Mouse (Mus musculus): Measurements from ENCODE around the gene Lancl2. TPM values are rescaled to one million over a fixed set of nuclear protein-coding genes. Genes with fewer than 3 reads are reported as not detected.

The Lancl2 gene
- polyA plus RNA-seq (2014; fragmentation: Nextera tagmentation; extraction: Ambion mirVana) = 58.4 and 59.3 TPM in 2 replicates

DNA sequence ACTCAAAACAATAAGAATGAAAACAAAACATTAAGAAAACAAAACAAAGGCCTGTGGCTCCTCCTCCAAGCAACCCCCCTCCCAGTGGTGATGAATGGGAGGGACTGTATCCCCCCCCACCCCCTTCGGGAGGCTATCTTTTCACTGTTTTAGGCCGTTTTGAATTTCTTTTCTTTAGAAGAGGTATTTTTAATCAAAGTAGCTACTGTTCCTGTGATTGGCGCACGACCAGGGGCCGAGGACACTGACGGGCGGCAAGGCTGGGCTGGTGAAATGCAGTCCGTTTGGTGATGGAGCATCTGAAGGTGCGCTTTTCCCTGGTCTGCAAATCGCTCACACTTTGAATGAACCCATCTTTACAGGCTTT lies at the start of gene Lancl2:
Lancl2 (plus strand) TSS at position 165 of the 367 bp plus-strand sequence.
- WGBS = 0% methylated on average over 10 of the region's 10 CpGs
- Histone ChIP-seq H3K36me3 (ENCODE audit: control insufficient read depth, insufficient read depth, low read length) (no peaks in the 10 kb centered on the region), H3K4me3 (ENCODE audit: low read depth, low read length) (peak within 1 kb of the TSS; percentile 72), H3K9me3 (ENCODE audit: control insufficient read depth, low read length) (no peaks in the 10 kb centered on the region), H3K4me1 (ENCODE audit: control insufficient read depth, insufficient read depth, low read length) (peaks cover 6% of the 10 kb centered on the region; the same call in 1 of the 2 replicates), H3K9ac (ENCODE audit: low read length) (peak within 1 kb of the TSS; percentile 88), H3K27ac (ENCODE audit: low read depth, low read length) (peak within 1 kb of the TSS; percentile 94), H3K4me2 (peak within 1 kb of the TSS; percentile 60), H3K27me3 (ENCODE audit: control insufficient read depth, insufficient read depth, low read length) (no peaks in the 10 kb centered on the region)
- DNase-seq (ENCODE audit: low spot score, missing footprints) (no peak), ATAC-seq (ENCODE audit: low FRiP score) (peak; percentile 41)

DNA sequence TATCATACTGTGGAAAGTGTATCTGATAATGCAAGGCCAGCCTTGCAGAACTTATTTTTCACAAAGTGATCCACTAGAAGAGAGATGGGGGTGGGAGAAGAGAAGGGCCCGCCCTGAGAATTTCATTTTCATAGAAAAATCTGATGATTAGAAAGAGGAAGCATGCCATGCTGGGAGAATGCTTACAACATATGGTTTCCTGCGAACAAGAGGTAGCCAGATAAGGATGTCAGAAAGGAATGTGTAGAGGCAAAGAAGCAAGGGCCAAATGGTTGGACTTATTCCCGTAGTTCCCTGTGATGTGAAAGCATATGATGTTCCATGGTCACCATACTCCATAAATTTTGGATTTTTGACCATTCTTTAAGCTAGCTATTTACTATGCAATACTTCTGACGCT lies 41.0 kb upstream of the Lancl2 start:
- H3K4me1 ChIP-seq (ENCODE audit: control insufficient read depth, insufficient read depth, low read length) = no peaks in the 10 kb centered on the region
- H3K36me3 ChIP-seq (ENCODE audit: control insufficient read depth, insufficient read depth, low read length) = no peaks in the 10 kb centered on the region
- no peak for DNase-seq (ENCODE audit: low spot score, missing footprints)
- no peak overlapping the region for H3K4me3 ChIP-seq (ENCODE audit: low read depth, low read length)
- H3K27ac ChIP-seq (ENCODE audit: low read depth, low read length) = no peak overlapping the region
- WGBS = 85% methylated on average over 4 of the region's 4 CpGs
- H3K9ac ChIP-seq (ENCODE audit: low read length) = no peak overlapping the region
- no peaks in the 10 kb centered on the region for H3K27me3 ChIP-seq (ENCODE audit: control insufficient read depth, insufficient read depth, low read length)
- ATAC-seq (ENCODE audit: low FRiP score) = no peak
- no peak overlapping the region for H3K4me2 ChIP-seq
- no peaks in the 10 kb centered on the region for H3K9me3 ChIP-seq (ENCODE audit: control insufficient read depth, low read length)

DNA sequence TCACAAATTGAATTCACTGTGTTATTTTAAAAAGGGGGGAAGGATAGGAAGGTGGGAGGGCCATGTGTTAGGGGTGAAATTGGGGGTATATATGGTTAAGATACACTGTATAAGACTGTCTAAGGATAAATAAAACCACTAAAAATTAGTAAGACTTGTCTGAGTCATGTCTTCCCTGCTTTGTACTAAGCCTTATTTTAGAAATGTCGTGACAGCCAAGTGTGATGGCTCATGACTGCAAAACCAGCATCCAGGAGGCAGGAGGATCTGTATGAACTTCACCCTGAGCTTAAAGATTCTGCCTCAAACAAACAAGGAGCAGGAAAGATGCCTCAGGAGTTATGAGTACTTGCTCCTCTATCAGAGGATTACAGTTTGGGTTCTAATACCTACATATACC lies 18.2 kb upstream of the Lancl2 start:
- no peak overlapping the region for H3K4me2 ChIP-seq
- H3K36me3 ChIP-seq (ENCODE audit: control insufficient read depth, insufficient read depth, low read length) = no peaks in the 10 kb centered on the region; the same call in 1 of the 2 replicates
- WGBS = 79% methylated on average over 1 of the region's 1 CpGs
- H3K9me3 ChIP-seq (ENCODE audit: control insufficient read depth, low read length) = no peaks in the 10 kb centered on the region
- no peaks in the 10 kb centered on the region for H3K27me3 ChIP-seq (ENCODE audit: control insufficient read depth, insufficient read depth, low read length)
- no peak overlapping the region for H3K9ac ChIP-seq (ENCODE audit: low read length)
- DNase-seq (ENCODE audit: low spot score, missing footprints) = no peak
- H3K27ac ChIP-seq (ENCODE audit: low read depth, low read length) = no peak overlapping the region
- no peak for ATAC-seq (ENCODE audit: low FRiP score)
- H3K4me3 ChIP-seq (ENCODE audit: low read depth, low read length) = no peak overlapping the region
- no peaks in the 10 kb centered on the region for H3K4me1 ChIP-seq (ENCODE audit: control insufficient read depth, insufficient read depth, low read length)

DNA sequence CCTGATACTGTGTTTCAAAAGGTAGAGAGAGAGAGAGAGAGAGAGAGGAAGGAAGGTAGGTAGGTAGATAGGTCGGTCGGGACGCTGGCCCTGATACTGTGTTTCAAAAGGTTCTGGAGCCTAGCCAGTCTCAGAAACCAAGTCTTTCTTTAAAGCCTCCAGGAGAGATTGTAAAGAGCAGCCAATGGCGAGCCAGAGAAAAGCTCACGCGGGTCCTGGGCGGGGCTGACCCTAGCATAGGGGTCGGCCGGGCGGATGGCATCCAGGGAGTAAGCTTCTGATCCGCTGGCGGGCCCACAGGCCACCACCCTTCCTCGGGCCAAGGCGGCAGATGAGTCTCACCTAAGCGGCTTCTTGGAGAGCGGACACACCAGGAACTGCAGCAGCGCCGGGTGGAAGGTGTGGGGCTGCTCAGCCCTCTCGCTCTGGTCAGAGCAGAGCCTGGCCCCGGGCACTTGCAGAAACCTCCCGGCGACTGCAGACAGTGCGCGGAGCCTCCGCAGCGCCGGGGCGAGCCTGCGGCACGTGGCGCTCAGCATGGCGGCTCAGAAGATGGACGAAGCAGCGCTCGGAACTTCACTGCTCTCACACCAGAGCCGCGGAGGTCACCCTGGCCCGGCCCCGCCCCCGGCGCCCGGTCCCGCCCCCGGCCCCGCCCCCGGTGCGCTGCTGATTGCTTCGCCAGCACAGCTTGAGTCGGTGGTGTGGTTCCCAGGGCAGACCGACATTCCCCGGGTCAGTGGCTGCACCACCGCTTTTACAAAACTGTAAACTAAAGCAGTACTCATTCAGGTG lies 10.7 kb upstream of the Lancl2 start, which contains the start of gene Pyurf:
Pyurf (minus strand) TSS at position 612 of the 795 bp plus-strand sequence.
- H3K27ac ChIP-seq (ENCODE audit: low read depth, low read length) = peak within 1 kb of the TSS; percentile 79
- peak within 1 kb of the TSS; percentile 70 for H3K9ac ChIP-seq (ENCODE audit: low read length)
- ATAC-seq (ENCODE audit: low FRiP score) (peak; percentile 98), DNase-seq (ENCODE audit: low spot score, missing footprints) (peak; percentile 98)
- H3K27me3 ChIP-seq (ENCODE audit: control insufficient read depth, insufficient read depth, low read length) = no peaks in the 10 kb centered on the region
- H3K36me3 ChIP-seq (ENCODE audit: control insufficient read depth, insufficient read depth, low read length) = no peaks in the 10 kb centered on the region; the same call in 1 of the 2 replicates
- H3K4me3 ChIP-seq (ENCODE audit: low read depth, low read length) = peak within 1 kb of the TSS; percentile 56
- under 1% methylated on average over 43 of the region's 52 CpGs for WGBS
- no peaks in the 10 kb centered on the region for H3K9me3 ChIP-seq (ENCODE audit: control insufficient read depth, low read length)
- no peaks in the 10 kb centered on the region for H3K4me1 ChIP-seq (ENCODE audit: control insufficient read depth, insufficient read depth, low read length)
- H3K4me2 ChIP-seq = peak within 1 kb of the TSS; percentile 61

DNA sequence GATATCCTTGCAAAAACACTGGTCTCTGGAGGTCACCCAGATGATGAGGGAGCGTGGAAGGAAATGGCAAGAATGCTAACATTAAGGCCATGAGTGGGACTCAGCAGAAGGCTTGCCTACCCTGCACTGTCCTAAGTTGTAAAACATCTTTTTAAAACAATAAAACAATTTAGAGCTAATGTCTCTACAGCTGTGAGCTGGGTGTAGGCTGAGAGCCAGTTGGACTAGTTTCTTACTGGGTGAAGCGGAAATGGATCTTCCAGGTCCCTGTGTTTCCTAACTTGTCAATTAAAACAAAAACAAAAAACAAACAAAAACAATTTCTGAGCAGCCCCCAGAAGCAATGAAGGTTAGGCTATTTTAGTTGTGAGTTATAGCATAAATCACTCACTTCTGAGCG lies 9.2 kb upstream of the Lancl2 start:
- H3K4me2 ChIP-seq = no peak overlapping the region
- H3K27me3 ChIP-seq (ENCODE audit: control insufficient read depth, insufficient read depth, low read length) = no peaks in the 10 kb centered on the region
- H3K36me3 ChIP-seq (ENCODE audit: control insufficient read depth, insufficient read depth, low read length) = no peaks in the 10 kb centered on the region; the same call in 1 of the 2 replicates
- 89% methylated on average over 3 of the region's 3 CpGs for WGBS
- no peak overlapping the region for H3K4me3 ChIP-seq (ENCODE audit: low read depth, low read length)
- H3K9ac ChIP-seq (ENCODE audit: low read length) = no peak overlapping the region
- no peak overlapping the region for H3K27ac ChIP-seq (ENCODE audit: low read depth, low read length)
- ATAC-seq (ENCODE audit: low FRiP score) (no peak), DNase-seq (ENCODE audit: low spot score, missing footprints) (no peak)
- no peaks in the 10 kb centered on the region for H3K4me1 ChIP-seq (ENCODE audit: control insufficient read depth, insufficient read depth, low read length)
- no peaks in the 10 kb centered on the region for H3K9me3 ChIP-seq (ENCODE audit: control insufficient read depth, low read length)

DNA sequence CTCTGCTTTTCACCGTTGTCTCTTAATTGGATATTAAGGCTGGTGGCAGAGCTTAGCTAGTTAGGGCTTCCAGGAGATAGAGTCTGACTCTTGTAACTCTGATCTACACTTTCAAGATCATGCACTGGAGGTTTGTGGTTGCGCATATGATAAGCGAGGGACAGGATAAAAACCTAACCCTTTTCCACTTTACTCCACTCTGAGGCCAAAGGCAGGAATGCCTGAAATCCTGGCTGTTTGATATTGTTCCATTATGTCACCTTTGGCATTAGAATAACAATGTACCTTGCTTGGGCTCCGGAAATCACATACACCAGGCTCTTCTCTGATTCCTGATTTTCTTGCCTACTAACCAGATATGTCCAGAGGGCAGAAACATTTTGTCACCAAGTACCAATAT lies 654 bp upstream of the Lancl2 start:
- peak overlapping the region; percentile 60 for H3K4me2 ChIP-seq

DNA sequence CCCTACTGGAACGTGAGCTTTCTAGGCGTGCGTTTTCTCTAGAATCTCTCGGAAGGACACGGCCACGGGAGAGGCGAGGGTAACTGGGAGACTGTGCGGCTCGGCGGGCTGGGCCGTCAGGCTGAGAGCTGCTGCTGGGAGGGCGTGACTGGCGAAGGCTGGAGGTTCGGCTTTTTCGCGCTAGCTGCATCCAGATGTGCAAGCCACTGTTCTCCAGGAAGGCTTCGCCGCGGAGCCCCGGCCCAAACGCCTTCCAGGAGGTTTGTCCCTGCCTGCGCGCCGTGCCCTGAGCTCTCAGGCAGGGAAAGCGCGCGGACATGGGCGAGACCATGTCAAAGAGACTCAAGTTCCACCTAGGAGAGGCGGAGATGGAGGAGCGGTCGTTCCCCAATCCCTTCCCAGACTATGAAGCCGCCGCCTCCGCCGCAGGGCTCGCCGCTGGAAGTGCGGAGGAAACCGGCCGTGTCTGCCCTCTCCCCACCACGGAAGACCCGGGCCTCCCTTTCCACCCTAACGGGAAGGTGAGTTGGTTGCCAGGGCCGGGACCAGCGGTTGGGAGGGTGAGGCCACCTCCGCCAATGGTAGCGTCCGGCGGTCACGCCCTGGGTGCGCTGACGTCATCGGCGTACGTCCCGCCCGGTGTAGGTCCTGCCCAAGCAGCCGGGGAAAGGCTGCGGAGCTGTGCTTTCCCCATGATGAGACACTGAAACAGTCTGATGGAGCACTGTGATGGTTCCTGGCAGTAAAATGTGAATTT lies 581 bp downstream of the Lancl2 start:
- Histone ChIP-seq H3K9ac (ENCODE audit: low read length) (peak overlapping the region; percentile 88), H3K4me3 (ENCODE audit: low read depth, low read length) (peak overlapping the region; percentile 72), H3K27me3 (ENCODE audit: control insufficient read depth, insufficient read depth, low read length) (no peaks in the 10 kb centered on the region), H3K36me3 (ENCODE audit: control insufficient read depth, insufficient read depth, low read length) (no peaks in the 10 kb centered on the region), H3K27ac (ENCODE audit: low read depth, low read length) (peak overlapping the region; percentile 94), H3K4me1 (ENCODE audit: control insufficient read depth, insufficient read depth, low read length) (peaks cover 6% of the 10 kb centered on the region; the same call in 1 of the 2 replicates), H3K9me3 (ENCODE audit: control insufficient read depth, low read length) (no peaks in the 10 kb centered on the region), H3K4me2 (peak overlapping the region; percentile 60)
- ATAC-seq (ENCODE audit: low FRiP score) (peak; percentile 99), DNase-seq (ENCODE audit: low spot score, missing footprints) (peak; percentile 98)
- under 1% methylated on average over 59 of the region's 59 CpGs for WGBS

More for the DNA sequence above, 654 bp upstream of the Lancl2 start:
- H3K9me3 ChIP-seq (ENCODE audit: control insufficient read depth, low read length) = no peaks in the 10 kb centered on the region
- H3K9ac ChIP-seq (ENCODE audit: low read length) = peak overlapping the region; percentile 27; the same call in 1 of the 2 replicates
- 61% methylated on average over 4 of the region's 4 CpGs for WGBS
- H3K36me3 ChIP-seq (ENCODE audit: control insufficient read depth, insufficient read depth, low read length) = no peaks in the 10 kb centered on the region
- H3K4me3 ChIP-seq (ENCODE audit: low read depth, low read length) = peak overlapping the region; percentile 72; the same call in 1 of the 2 replicates
- DNase-seq (ENCODE audit: low spot score, missing footprints) = peak; percentile 84
- ATAC-seq (ENCODE audit: low FRiP score) = no peak
- H3K27ac ChIP-seq (ENCODE audit: low read depth, low read length) = peak overlapping the region; percentile 94; the same call in 1 of the 2 replicates
- H3K27me3 ChIP-seq (ENCODE audit: control insufficient read depth, insufficient read depth, low read length) = no peaks in the 10 kb centered on the region
- peaks cover 6% of the 10 kb centered on the region; the same call in 1 of the 2 replicates for H3K4me1 ChIP-seq (ENCODE audit: control insufficient read depth, insufficient read depth, low read length)

DNA sequence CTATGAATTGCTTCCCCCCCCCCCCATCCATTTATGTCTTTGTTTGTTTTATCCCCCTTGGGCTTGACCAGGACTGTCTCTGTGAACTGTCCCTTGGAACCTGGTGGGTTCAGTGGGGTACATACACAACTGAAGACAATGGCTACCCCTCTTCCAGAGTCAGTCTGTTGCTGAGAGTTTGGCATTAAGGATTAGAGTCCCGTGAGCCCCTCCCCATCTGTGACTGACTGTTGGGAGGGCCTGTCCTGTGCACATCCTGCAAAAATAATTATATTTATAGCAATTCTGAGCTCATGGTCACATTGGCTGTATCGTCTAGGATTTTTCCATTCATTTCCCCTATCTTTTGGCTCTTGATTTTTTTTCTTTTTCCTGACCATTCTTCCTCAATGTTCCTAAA lies 1.4 kb downstream of the Lancl2 start:
- DNase-seq (ENCODE audit: low spot score, missing footprints) = peak; percentile 87
- peak overlapping the region; percentile 88 for H3K9ac ChIP-seq (ENCODE audit: low read length)
- no peaks in the 10 kb centered on the region for H3K27me3 ChIP-seq (ENCODE audit: control insufficient read depth, insufficient read depth, low read length)
- H3K4me1 ChIP-seq (ENCODE audit: control insufficient read depth, insufficient read depth, low read length) = peaks cover 6% of the 10 kb centered on the region; the same call in 1 of the 2 replicates
- WGBS = 32% methylated on average over 2 of the region's 2 CpGs
- H3K4me2 ChIP-seq = peak overlapping the region; percentile 60
- no peaks in the 10 kb centered on the region for H3K9me3 ChIP-seq (ENCODE audit: control insufficient read depth, low read length)
- no peaks in the 10 kb centered on the region for H3K36me3 ChIP-seq (ENCODE audit: control insufficient read depth, insufficient read depth, low read length)
- peak overlapping the region; percentile 72 for H3K4me3 ChIP-seq (ENCODE audit: low read depth, low read length)
- peak; percentile 45 for ATAC-seq (ENCODE audit: low FRiP score)
- peak overlapping the region; percentile 94 for H3K27ac ChIP-seq (ENCODE audit: low read depth, low read length)
